Mouse (Mus musculus): ENCODE data around the gene Gpr21. TPM values are rescaled to one million over a fixed set of nuclear protein-coding genes. Genes with fewer than 3 reads are reported as not detected.
"Not testable (repeated sequence)": the region's sequence is repeated elsewhere in the genome, so short reads cannot be mapped to it uniquely, and the experiment has no call there.

Gene Gpr21
- total RNA-seq (2021), result 1 to 10 TPM; 2.4 to 2.5 TPM
- long read RNA-seq, experiment 1, result 0 reads
- long read RNA-seq, experiment 2, result 0 reads

GRCm38 (mm10) chr2:37516030-37516710, at the start of gene Gpr21:
TSS of gene Gpr21 (plus strand) at chr2:37516332.
- DNase-seq (ENCODE audit: low spot score in 2 of 2), result no peak

- DNase-seq (ENCODE audit: low spot score in 2 of 2), result no peak
Observed at GRCm38 (mm10) chr2:37479559-37479958, 36.6 kb upstream of the Gpr21 start.

GRCm38 (mm10) chr2:37480039-37480438, 36.1 kb upstream of the Gpr21 start:
- DNase-seq (ENCODE audit: low spot score in 2 of 2), result no peak

GRCm38 (mm10) chr2:37484165-37484564, 32.0 kb upstream of the Gpr21 start:
- no peak for DNase-seq (ENCODE audit: low spot score in 2 of 2)

GRCm38 (mm10) chr2:37485370-37485769, 30.8 kb upstream of the Gpr21 start:
- no peak for DNase-seq (ENCODE audit: low spot score in 2 of 2)

- DNase-seq (ENCODE audit: low spot score in 2 of 2), result no peak
Observed at GRCm38 (mm10) chr2:37486408-37486807, 29.7 kb upstream of the Gpr21 start.

GRCm38 (mm10) chr2:37488956-37489355, 27.2 kb upstream of the Gpr21 start:
- DNase-seq (ENCODE audit: low spot score in 2 of 2), result no peak

GRCm38 (mm10) chr2:37497321-37497720, 18.8 kb upstream of the Gpr21 start:
- DNase-seq (ENCODE audit: low spot score in 2 of 2), result no peak

GRCm38 (mm10) chr2:37505856-37506255, 10.3 kb upstream of the Gpr21 start:
- DNase-seq (ENCODE audit: low spot score in 2 of 2), result not testable (repeated sequence)

- no peak for DNase-seq (ENCODE audit: low spot score in 2 of 2)
Observed at GRCm38 (mm10) chr2:37511134-37511901, 4.8 kb upstream of the Gpr21 start.

GRCm38 (mm10) chr2:37516922-37517462, 860 bp downstream of the Gpr21 start:
- no peak for DNase-seq (ENCODE audit: low spot score in 2 of 2)

GRCm38 (mm10) chr2:37518561-37519285, 2.6 kb downstream of the Gpr21 start:
- no peak for DNase-seq (ENCODE audit: low spot score in 2 of 2)

GRCm38 (mm10) chr2:37519286-37519640, 3.1 kb downstream of the Gpr21 start:
- no peak for DNase-seq (ENCODE audit: low spot score in 2 of 2)

GRCm38 (mm10) chr2:37527587-37527986, 11.5 kb downstream of the Gpr21 start:
- DNase-seq (ENCODE audit: low spot score in 2 of 2), result no peak

GRCm38 (mm10) chr2:37529397-37529796, 13.3 kb downstream of the Gpr21 start:
- no peak for DNase-seq (ENCODE audit: low spot score in 2 of 2)

GRCm38 (mm10) chr2:37530766-37531165, 14.6 kb downstream of the Gpr21 start:
- DNase-seq (ENCODE audit: low spot score in 2 of 2), result no peak

GRCm38 (mm10) chr2:37531639-37532038, 15.5 kb downstream of the Gpr21 start:
- DNase-seq (ENCODE audit: low spot score in 2 of 2), result no peak

GRCm38 (mm10) chr2:37549346-37550012, 33.3 kb downstream of the Gpr21 start:
- DNase-seq (ENCODE audit: low spot score in 2 of 2), result no peak

- DNase-seq (ENCODE audit: low spot score in 2 of 2), result no peak
Observed at GRCm38 (mm10) chr2:37556366-37556765, 40.2 kb downstream of the Gpr21 start.

- no peak for DNase-seq (ENCODE audit: low spot score in 2 of 2)
Observed at GRCm38 (mm10) chr2:37565579-37565978, 49.4 kb downstream of the Gpr21 start.

GRCm38 (mm10) chr2:37566035-37566434, 49.9 kb downstream of the Gpr21 start:
- no peak for DNase-seq (ENCODE audit: low spot score in 2 of 2)

Measured in adrenal gland, postnatal 4 days (tissue).